Mouse (Mus musculus) midbrain, embryonic 13.5 days (tissue): ENCODE data around the gene Lrrc3c. TPM values are rescaled to one million over a fixed set of nuclear protein-coding genes. Genes with fewer than 3 reads are reported as not detected.

Experiments used
- ATAC-seq: fragments of 200-750 bp; cut with Nextera tagmentation; 2 replicates; pipeline ENCODE4 v1.8.0; 2017; ENCODE audit warnings: mild to moderate bottlenecking, moderate TSS enrichment, moderate library complexity
- H3K27ac ChIP-seq: fragments of 300-500 bp; sonication (generic); 2 replicates; pipeline ENCODE4 v1.5.1; 2015; ENCODE audit warnings: inconsistent platforms, mild to moderate bottlenecking, moderate library complexity
- H3K27me3 ChIP-seq: fragments of 300-500 bp; sonication (generic); 2 replicates; pipeline ENCODE4 v1.6.1; 2015; ENCODE audit warnings: mild to moderate bottlenecking, inconsistent platforms
- H3K36me3 ChIP-seq: fragments of 300-500 bp; sonication (generic); 2 replicates; pipeline ENCODE4 v1.6.1; 2015; ENCODE audit warnings: mild to moderate bottlenecking, inconsistent platforms
- H3K4me1 ChIP-seq: fragments of 300-500 bp; sonication (generic); replicated peaks from 2 replicates; pipeline ENCODE4 v1.6.1; 2015; ENCODE audit warnings: inconsistent platforms
- H3K4me2 ChIP-seq: fragments of 300-500 bp; sonication (generic); replicated peaks from 2 replicates; pipeline ENCODE4 v1.6.1; 2015; ENCODE audit warnings: moderate library complexity, mild to moderate bottlenecking, inconsistent platforms
- H3K4me3 ChIP-seq: fragments of 300-500 bp; sonication (generic); replicated peaks from 2 replicates; pipeline ENCODE4 v1.5.1; 2015; ENCODE audit warnings: mild to moderate bottlenecking, inconsistent platforms
- H3K9ac ChIP-seq: fragments of 300-500 bp; sonication (generic); replicated peaks from 2 replicates; pipeline ENCODE4 v1.6.1; 2015; ENCODE audit warnings: mild to moderate bottlenecking, inconsistent platforms
- H3K9me3 ChIP-seq: fragments of 300-500 bp; sonication (generic); 2 replicates; pipeline ENCODE4 v1.6.1; 2016; ENCODE audit warnings: mild to moderate bottlenecking, inconsistent platforms
- WGBS: fragments of 180-500 bp; shearing (Covaris S2); methylation state at CpG from one replicate; pipeline ENCODE4 v1.1.7; 2015; 5-methylcytosine and 5-hydroxymethylcytosine counted together
- polyA plus RNA-seq: library from polyadenylated mRNA; unstranded; fragments of >200 nt; fragmentation: Nextera tagmentation; extraction: Ambion mirVana; gene quantifications from 2 replicates; pipeline ENCODE4 v1.2.1, GENCODE M21; 2015

The Lrrc3c gene
- polyA plus RNA-seq, 1 experiment from 2014 or later = not detected

GRCm38 (mm10) chr11:98644757-98645156, 46.7 kb downstream of the Lrrc3c start:
- no peak overlapping the region for H3K4me3 ChIP-seq
- WGBS = 92% methylated on average over 3 of the region's 3 CpGs
- no peak overlapping the region for H3K4me2 ChIP-seq
- no peaks in the 10 kb centered on the region for H3K9me3 ChIP-seq
- H3K9ac ChIP-seq = no peak overlapping the region
- H3K27me3 ChIP-seq = 0 out of 2 replicates have a peak, but pooled peaks cover 4% of the 10 kb centered on the region
- no peak overlapping the region for H3K27ac ChIP-seq
- no peaks in the 10 kb centered on the region for H3K4me1 ChIP-seq
- no peaks in the 10 kb centered on the region for H3K36me3 ChIP-seq
- no peak for ATAC-seq

DNA sequence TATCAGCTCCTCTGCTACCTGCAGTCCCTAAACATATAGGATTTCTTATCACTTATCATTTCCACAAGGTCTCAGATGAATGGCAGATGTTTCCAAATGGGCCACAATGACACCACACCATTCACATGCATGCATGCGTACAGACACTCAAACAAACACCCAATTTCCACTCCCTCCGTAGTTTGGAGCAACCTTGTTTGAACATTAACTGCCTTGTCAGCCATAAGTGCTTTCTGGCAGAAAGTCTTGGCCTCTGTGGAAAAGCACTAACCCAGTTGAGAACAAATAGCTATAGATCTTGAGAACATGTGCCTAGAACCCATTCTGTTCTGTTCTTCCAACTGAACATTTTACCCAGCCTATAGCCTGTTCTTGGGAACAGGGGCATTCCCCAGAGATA, 47.9 kb downstream of the Lrrc3c start:
- WGBS = 78% methylated on average over 2 of the region's 2 CpGs
- H3K36me3 ChIP-seq = no peaks in the 10 kb centered on the region
- H3K27ac ChIP-seq = no peak overlapping the region
- no peak overlapping the region for H3K4me3 ChIP-seq
- H3K9ac ChIP-seq = no peak overlapping the region
- no peak overlapping the region for H3K4me2 ChIP-seq
- ATAC-seq = no peak
- H3K27me3 ChIP-seq = 0 out of 2 replicates have a peak, but pooled peaks cover 4% of the 10 kb centered on the region
- H3K4me1 ChIP-seq = no peaks in the 10 kb centered on the region
- no peaks in the 10 kb centered on the region for H3K9me3 ChIP-seq

DNA sequence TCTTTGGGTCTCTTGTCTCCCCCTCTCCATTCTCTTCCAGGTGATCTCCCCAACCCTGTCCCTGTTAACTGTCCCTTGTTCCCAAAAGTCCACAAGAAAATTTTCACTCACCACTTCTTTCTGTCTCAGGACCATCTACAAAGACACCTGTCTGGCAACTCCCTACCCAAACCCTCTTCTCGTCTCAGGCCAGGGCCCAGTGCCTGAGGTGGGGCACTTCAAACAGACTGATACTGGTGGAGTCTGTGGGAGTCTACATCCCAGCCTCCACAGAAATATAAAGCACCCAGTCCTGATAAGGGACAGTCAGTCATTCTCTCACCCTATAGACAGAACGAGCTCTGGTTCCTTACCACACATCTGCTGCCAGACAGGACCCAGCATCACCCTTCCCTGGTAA, 48.4 kb downstream of the Lrrc3c start, which contains the start of gene Gsdma2:
Gene Gsdma2, plus strand, starts transcription at position 301 of the 400 bp plus-strand sequence.
- Histone ChIP-seq H3K4me1 (no peaks in the 10 kb centered on the region), H3K27me3 (0 out of 2 replicates have a peak, but pooled peaks cover 4% of the 10 kb centered on the region), H3K9me3 (no peaks in the 10 kb centered on the region), H3K4me3 (no peak within 1 kb of the TSS), H3K4me2 (no peak within 1 kb of the TSS), H3K27ac (no peak within 1 kb of the TSS), H3K9ac (no peak within 1 kb of the TSS), H3K36me3 (no peaks in the 10 kb centered on the region)
- no peak for ATAC-seq
- WGBS = 74% methylated on average over 2 of the region's 2 CpGs

Other genes with a start within 250 kb of the Lrrc3c start
- gene Ppp1r1b, start 249.9 kb upstream of the Lrrc3c start, polyA plus RNA-seq = 0.73 and 1.9 TPM in 2 replicates
- 44.5 and 46.9 TPM in 2 replicates for gene Stard3, start 239.9 kb upstream of the Lrrc3c start, polyA plus RNA-seq
- gene Tcap, start 214.5 kb upstream of the Lrrc3c start, polyA plus RNA-seq = 0.23 and 0.28 TPM in 2 replicates
- 0.23 TPM in 1 of 2 replicates, not detected in the other for gene Pnmt, start 211.8 kb upstream of the Lrrc3c start, polyA plus RNA-seq
- gene Pgap3, start 197.8 kb upstream of the Lrrc3c start, polyA plus RNA-seq = 9.2 and 10.7 TPM in 2 replicates
- gene Erbb2, start 185.8 kb upstream of the Lrrc3c start, polyA plus RNA-seq = 7.1 and 7.6 TPM in 2 replicates
- gene Mien1, start 159.3 kb upstream of the Lrrc3c start, polyA plus RNA-seq = 231 and 239 TPM in 2 replicates
- gene Grb7, start 151.9 kb upstream of the Lrrc3c start, polyA plus RNA-seq = 0.21 and 0.24 TPM in 2 replicates
- gene Ikzf3, start 52.3 kb upstream of the Lrrc3c start, polyA plus RNA-seq = 0.36 TPM in 1 of 2 replicates, not detected in the other
- 0.12 TPM in 1 of 2 replicates, not detected in the other for gene Zpbp2, start 47.2 kb upstream of the Lrrc3c start, polyA plus RNA-seq
- 87.0 and 97.3 TPM in 2 replicates for gene Ormdl3, start 10.9 kb upstream of the Lrrc3c start, polyA plus RNA-seq
- gene Gm12355, start 27.4 kb downstream of the Lrrc3c start, polyA plus RNA-seq = 0.90 and 1.5 TPM in 2 replicates
- gene Gsdma3, start 28.1 kb downstream of the Lrrc3c start, polyA plus RNA-seq = not detected in 2 replicates
- gene Gsdma2, start 48.5 kb downstream of the Lrrc3c start, polyA plus RNA-seq = not detected in 2 replicates
- not detected in 2 replicates for gene Gsdma, start 66.1 kb downstream of the Lrrc3c start, polyA plus RNA-seq
- gene Psmd3, start 84.3 kb downstream of the Lrrc3c start, polyA plus RNA-seq = 174 and 190 TPM in 2 replicates
- gene Csf3, start 103.0 kb downstream of the Lrrc3c start, polyA plus RNA-seq = not detected in 2 replicates
- gene Med24, start 131.1 kb downstream of the Lrrc3c start, polyA plus RNA-seq = 83.5 and 90.3 TPM in 2 replicates
- 99.6 and 106 TPM in 2 replicates for gene Thra, start 142.3 kb downstream of the Lrrc3c start, polyA plus RNA-seq
- gene Nr1d1, start 177.0 kb downstream of the Lrrc3c start, polyA plus RNA-seq = 1.2 and 1.9 TPM in 2 replicates
- gene Msl1, start 197.2 kb downstream of the Lrrc3c start, polyA plus RNA-seq = 34.2 and 34.5 TPM in 2 replicates
- gene Casc3, start 206.6 kb downstream of the Lrrc3c start, polyA plus RNA-seq = 52.6 and 57.6 TPM in 2 replicates
- 4.7 and 5.8 TPM in 2 replicates for gene Rapgefl1, start 238.5 kb downstream of the Lrrc3c start, polyA plus RNA-seq